Mouse (Mus musculus): ENCODE data around the gene Cd48. TPM values are rescaled to one million over a fixed set of nuclear protein-coding genes. Genes with fewer than 3 reads are reported as not detected.

Cd48 gene
- 232 and 271 TPM in 2 replicates for total RNA-seq (2015)
- total RNA-seq (2017), result 103 and 113 TPM in 2 replicates

GRCm38 (mm10) chr1:171681531-171682299 lies at the start of gene Cd48:
TSS of gene Cd48 (plus strand) at chr1:171682009.
- peak; percentile 56 for ATAC-seq (replicated peaks; ENCODE audit: poor library complexity)

DNA sequence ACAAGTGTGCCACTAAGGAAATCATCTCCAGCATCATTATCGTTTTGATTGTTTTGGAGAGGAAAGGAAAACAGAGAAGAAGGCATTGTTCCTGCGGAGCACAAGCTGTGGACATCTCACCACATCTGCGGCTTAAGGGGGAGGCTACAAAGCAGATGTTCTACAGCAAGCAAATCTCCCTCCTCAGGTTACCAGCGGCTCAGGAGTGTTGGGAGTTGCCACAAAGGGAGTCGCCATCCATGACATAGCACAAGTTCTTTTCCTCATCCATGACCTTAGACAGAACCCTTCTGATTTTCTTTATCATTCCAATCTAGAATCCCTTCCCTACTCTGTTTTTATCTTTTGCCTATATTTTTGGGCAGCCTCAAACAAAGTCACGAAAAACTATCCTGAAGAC lies 46.1 kb upstream of the Cd48 start:
- ATAC-seq (replicated peaks; ENCODE audit: poor library complexity), result no peak

DNA sequence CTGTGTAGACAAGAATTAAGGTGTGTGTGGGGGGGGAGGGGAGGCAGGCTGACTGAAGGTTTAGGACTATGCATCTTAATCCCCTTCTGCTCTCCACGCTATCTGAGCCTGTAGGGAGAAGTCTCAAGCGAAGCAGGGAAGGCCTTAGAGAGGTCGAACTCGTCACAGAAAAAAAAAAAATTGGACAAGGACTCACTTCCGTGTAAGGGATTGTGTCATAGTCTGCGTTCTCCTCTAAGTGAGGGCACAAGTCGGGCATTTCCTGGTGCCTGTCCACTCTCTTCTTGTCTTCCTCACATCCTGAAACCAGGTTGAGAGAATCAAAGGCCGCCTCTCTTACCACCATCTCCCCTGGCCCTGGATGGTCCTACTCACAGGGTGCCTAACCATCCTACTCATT lies 44.7 kb upstream of the Cd48 start:
- ATAC-seq (replicated peaks; ENCODE audit: poor library complexity), result peak; percentile 62

DNA sequence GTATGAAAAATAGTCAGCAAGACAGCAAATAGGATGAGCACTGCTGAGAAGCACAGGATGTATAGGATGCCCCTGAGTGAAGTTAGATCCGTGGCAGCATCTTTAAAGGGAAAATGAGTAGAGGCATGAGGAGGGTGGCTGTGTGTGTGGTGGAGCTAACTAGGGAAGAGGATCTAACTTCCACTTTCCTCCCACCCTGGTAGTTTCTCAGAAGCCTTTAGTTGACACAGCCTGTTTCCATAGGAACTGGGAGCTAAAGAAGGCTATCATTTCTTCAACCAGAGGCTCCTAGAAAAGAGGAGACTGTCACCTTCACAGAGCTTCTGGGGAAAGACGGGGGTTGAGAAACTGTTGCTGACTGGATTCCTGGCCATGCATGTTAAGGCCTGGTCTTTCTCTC lies 43.1 kb upstream of the Cd48 start:
- ATAC-seq (replicated peaks; ENCODE audit: poor library complexity), result no peak

DNA sequence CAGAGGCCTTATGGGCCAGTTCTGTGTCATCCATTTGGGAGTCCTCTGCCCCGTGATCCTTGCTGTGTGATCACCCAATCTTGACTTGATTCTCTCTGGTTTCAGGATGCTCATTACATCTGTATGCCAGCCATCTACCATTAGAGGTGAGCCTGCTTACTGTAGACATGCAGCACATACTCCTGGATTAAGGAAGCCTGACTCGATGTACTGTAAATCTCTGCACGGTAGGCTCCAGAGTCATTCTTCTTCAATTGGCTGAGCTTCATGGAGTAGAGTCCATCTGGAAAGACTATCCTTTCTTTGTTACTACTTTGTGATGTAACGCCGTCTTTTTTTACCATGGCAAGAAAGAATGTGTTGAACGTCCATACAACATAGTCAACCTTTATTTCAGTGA lies 41.0 kb upstream of the Cd48 start:
- no peak for ATAC-seq (replicated peaks; ENCODE audit: poor library complexity)

- ATAC-seq (replicated peaks; ENCODE audit: poor library complexity), result peak; percentile 99
Observed at GRCm38 (mm10) chr1:171643612-171644011, 38.2 kb upstream of the Cd48 start.

DNA sequence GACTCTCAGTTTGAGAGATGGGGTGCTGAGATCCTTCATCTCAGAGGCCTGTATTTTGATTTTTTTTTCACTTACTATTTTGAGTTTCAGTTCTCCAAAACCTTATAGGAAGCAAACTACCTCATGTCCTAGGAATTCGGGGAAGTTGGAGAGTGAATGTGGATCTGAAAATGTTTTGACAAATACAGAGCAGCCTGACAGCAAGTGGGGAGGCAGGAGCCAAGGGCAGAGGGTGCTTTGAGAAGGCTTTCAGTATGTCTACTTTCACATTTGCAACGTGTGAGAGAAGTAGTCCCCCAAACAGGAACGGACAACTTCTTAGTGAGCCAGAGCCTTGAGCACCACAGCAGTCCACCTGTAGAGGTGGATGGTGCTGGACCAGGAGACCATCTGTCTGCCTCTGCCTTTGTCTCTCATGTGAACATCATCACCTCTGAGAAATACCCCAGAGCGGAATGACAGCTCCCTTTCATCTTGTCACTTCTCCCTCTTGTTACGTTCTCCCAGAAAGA lies 35.3 kb upstream of the Cd48 start:
- peak; percentile 19; the same call in 1 of the 2 replicates for ATAC-seq (replicated peaks; ENCODE audit: poor library complexity)

GRCm38 (mm10) chr1:171647716-171648115 lies 34.1 kb upstream of the Cd48 start:
- no peak for ATAC-seq (replicated peaks; ENCODE audit: poor library complexity)

- 0 out of 2 replicates have a peak, but pooled peaks have one; percentile 17 for ATAC-seq (replicated peaks; ENCODE audit: poor library complexity)
Observed at GRCm38 (mm10) chr1:171648840-171649239, 33.0 kb upstream of the Cd48 start.

GRCm38 (mm10) chr1:171652734-171653133 lies 29.1 kb upstream of the Cd48 start, which contains the start of gene Slamf7:
TSS of gene Slamf7 (minus strand) at chr1:171653035.
- ATAC-seq (replicated peaks; ENCODE audit: poor library complexity), result no peak

- ATAC-seq (replicated peaks; ENCODE audit: poor library complexity), result no peak
Observed at GRCm38 (mm10) chr1:171658561-171658991, 23.2 kb upstream of the Cd48 start.

DNA sequence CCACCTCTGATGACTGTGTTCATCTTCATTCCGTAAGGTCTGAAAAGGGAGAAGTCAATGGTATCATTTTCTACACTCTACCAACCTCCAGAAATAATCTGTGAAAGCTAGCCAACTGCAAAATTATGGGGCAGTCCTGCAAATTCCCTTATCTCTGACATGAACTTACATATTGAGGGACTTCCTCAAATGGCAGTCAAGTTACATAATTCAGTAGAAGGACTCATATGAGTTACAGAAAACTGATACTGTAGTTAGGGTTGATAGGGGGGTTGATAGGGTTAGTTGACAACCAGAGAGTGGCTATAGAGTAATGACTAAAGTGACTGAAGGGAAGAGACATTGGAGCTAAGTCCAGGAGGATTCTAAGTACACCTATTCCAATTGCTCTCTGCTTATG lies 21.4 kb upstream of the Cd48 start:
- peak; percentile 89 for ATAC-seq (replicated peaks; ENCODE audit: poor library complexity)

DNA sequence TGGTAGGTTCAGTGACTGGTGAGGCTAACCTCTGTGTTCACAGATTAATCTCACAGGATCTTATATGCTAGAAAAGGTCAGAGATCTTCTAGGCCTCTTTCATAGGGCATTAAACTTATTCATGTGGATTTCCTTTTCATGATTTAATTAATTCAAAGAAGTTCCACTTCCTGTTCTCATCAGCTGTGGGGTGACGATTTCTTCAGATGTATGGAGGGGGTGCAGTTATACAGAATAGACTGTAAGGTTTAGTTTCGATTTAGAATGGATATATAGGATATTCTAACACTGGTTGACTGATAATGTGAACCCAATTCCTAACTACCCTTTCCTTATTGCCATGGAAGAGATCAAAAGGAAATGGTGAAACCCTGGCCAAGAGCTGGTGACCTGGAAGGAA lies 20.3 kb upstream of the Cd48 start:
- ATAC-seq (replicated peaks; ENCODE audit: poor library complexity), result no peak

GRCm38 (mm10) chr1:171663757-171664156 lies 18.1 kb upstream of the Cd48 start:
- no peak for ATAC-seq (replicated peaks; ENCODE audit: poor library complexity)

DNA sequence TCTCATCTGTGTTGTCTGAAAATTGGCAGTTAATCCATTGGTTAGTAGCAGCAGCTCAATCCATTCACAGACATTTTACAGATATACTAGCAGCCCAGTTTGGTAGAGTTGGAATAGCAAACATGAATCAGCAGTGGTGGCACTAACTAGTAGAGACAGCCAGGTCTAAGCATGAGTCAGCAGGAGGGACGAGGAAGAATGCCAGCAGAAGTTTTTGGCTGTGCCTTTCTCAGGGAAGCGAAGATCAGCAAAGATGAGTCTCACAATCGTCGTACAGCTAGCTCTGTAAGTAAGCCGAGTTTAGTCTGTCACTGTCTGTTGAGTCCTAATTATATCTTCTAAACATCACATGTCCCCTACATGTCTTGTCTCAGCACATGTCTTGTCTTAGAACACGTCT lies 15.5 kb upstream of the Cd48 start:
- no peak for ATAC-seq (replicated peaks; ENCODE audit: poor library complexity)

DNA sequence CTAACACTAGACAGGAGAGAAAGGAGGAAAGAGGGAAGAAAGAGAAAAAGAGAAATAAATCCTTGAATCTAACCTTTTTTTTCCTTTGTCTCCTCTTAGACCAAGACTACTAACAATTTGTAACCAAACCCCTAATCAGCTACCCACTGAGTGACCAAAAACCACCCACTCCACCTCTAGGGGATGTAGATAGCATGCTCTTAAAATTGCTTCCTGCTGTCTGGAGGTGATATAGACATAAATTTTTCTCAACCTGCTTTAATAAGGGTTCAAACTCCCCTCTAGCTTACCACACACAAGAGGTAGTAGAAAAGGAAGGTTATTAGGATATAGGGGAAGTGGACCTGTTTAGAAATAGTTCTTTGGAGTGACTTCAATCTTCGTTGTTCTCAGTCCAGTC lies 14.6 kb upstream of the Cd48 start:
- no peak for ATAC-seq (replicated peaks; ENCODE audit: poor library complexity)

GRCm38 (mm10) chr1:171672451-171672850 lies 9.4 kb upstream of the Cd48 start:
- ATAC-seq (replicated peaks; ENCODE audit: poor library complexity), result peak; percentile 71

GRCm38 (mm10) chr1:171672854-171673475 lies 8.8 kb upstream of the Cd48 start:
- peak; percentile 62 for ATAC-seq (replicated peaks; ENCODE audit: poor library complexity)

DNA sequence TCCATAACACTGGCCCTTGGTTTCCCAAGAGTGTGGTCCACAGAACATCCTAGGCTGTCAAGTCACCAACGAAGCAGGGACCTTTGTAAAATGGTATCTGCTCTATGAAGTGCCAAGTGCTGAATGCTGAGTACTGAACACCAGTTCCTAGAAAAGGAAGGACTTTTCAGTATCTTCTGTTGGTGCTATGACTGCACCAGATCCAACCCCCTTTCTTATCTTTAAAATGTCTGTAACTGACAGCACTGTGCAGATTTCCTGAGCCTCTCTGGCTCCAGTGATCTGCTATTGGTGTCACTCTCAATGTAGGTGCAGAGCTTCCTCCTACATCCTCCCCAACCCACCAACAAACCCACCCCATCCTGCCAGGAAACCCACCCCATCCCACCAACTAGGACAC lies 7.3 kb upstream of the Cd48 start:
- ATAC-seq (replicated peaks; ENCODE audit: poor library complexity), result peak; percentile 56

DNA sequence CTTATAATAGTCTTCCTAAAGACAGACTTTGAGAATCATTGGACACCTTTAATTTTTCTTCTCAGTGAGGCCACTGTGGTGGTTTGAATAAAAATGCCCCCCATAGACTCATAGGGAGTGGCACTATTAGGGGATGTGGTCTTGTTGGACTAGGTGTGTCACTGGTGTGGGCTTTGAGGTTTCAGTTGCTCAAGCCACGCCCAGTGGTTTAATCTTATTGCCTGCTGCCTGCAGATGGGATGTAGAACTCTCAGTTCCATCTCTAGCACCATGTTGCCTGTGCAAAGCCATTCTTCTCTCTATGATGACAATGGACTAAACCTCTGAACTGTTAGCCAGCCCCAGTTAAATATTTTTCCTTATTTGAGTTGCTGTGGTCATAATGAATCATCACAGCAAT lies 4.1 kb upstream of the Cd48 start:
- peak; percentile 55 for ATAC-seq (replicated peaks; ENCODE audit: poor library complexity)

DNA sequence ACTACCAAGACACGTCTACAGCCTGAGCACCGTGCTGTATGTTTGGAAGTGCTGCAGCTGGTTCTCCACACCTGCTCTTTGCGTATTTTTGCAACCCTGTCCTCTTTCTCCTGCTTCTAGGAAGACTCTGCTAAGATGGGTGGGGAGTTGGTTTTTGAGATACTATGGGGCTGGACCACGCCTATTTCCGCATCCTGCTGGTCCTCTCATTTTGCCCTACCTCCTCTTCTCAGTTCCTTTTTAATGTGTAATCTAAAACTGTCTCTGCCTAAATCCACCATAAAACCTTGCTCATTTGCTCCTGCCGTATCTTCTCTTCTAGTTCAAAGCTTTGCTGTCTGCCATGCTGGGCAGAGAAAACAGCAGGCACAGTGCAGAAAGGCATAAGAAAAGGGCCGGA lies 800 bp upstream of the Cd48 start:
- ATAC-seq (replicated peaks; ENCODE audit: poor library complexity), result peak; percentile 74

GRCm38 (mm10) chr1:171684923-171685322 lies 3.1 kb downstream of the Cd48 start:
- no peak for ATAC-seq (replicated peaks; ENCODE audit: poor library complexity)

All from megakaryocyte progenitor cell, adult 5-6 weeks (primary cell).